Mouse (Mus musculus) CD4-positive, CD25-positive, alpha-beta regulatory T cell (primary cell): Measurements from ENCODE around the gene Kcnt2. TPM values are rescaled to one million over a fixed set of nuclear protein-coding genes. Genes with fewer than 3 reads are reported as not detected.

Experiments used
- polyA plus RNA-seq: library from polyadenylated mRNA; unstranded; fragments of 100-300 nt; shearing (Covaris generic); gene quantifications from one replicate; pipeline ENCODE4 v1.2.1, GENCODE M21; 2017

The Kcnt2 gene
- 0.05 TPM for polyA plus RNA-seq

GRCm38 (mm10) chr1:140245876-140246597, at the start of gene Kcnt2:
TSS of gene Kcnt2 (plus strand) at chr1:140246158.

Other genes starting within 250 kb of the Kcnt2 start
- gene Cfh, start 62.4 kb upstream of the Kcnt2 start, polyA plus RNA-seq = 0.32 TPM